Mouse (Mus musculus) liver, embryonic 13.5 days (tissue): ENCODE measurements around the gene Adprh. TPM values are rescaled to one million over a fixed set of nuclear protein-coding genes. Genes with fewer than 3 reads are reported as not detected.
A peak's percentile ranks its signal among the peaks of the same experiment; 100 is the strongest.

ENCODE experiments used
- ATAC-seq: fragments of 200-750 bp; cut with Nextera tagmentation; 2 replicates; pipeline ENCODE4 v1.8.0; 2017; ENCODE audit warnings: low read depth, mild to moderate bottlenecking, moderate number of reproducible peaks, moderate library complexity
- DNase-seq: peaks from one replicate; pipeline ENCODE4 v3.0.0; 2022
- H3K27ac ChIP-seq: fragments of 300-500 bp; sonication (generic); 2 replicates; pipeline ENCODE4 v1.5.1; 2015; ENCODE audit warnings: moderate library complexity, mild to moderate bottlenecking, inconsistent platforms
- H3K27me3 ChIP-seq: fragments of 300-500 bp; sonication (generic); 2 replicates; pipeline ENCODE4 v1.6.1; 2015; ENCODE audit warnings: mild to moderate bottlenecking, inconsistent platforms
- H3K36me3 ChIP-seq: fragments of 300-500 bp; sonication (generic); 2 replicates; pipeline ENCODE4 v1.6.1; 2015; ENCODE audit warnings: mild to moderate bottlenecking, inconsistent platforms
- H3K4me1 ChIP-seq: fragments of 300-500 bp; sonication (generic); replicated peaks from 2 replicates; pipeline ENCODE4 v1.6.1; 2015; ENCODE audit warnings: inconsistent platforms
- H3K4me2 ChIP-seq: fragments of 300-500 bp; sonication (generic); 2 replicates; pipeline ENCODE4 v1.6.1; 2015; ENCODE audit warnings: inconsistent platforms, mild to moderate bottlenecking, moderate library complexity
- H3K4me3 ChIP-seq: fragments of 300-500 bp; sonication (generic); replicated peaks from 2 replicates; pipeline ENCODE4 v1.5.1; 2015; ENCODE audit warnings: mild to moderate bottlenecking, inconsistent platforms
- H3K9ac ChIP-seq: fragments of 300-500 bp; sonication (generic); 2 replicates; pipeline ENCODE4 v1.6.1; 2015; ENCODE audit warnings: mild to moderate bottlenecking, inconsistent platforms
- H3K9me3 ChIP-seq: fragments of 300-500 bp; sonication (generic); replicated peaks from 2 replicates; pipeline ENCODE4 v1.6.1; 2016; ENCODE audit warnings: inconsistent platforms
- WGBS: fragments of 180-500 bp; shearing (Covaris S2); methylation state at CpG from one replicate; pipeline ENCODE4 v1.1.7; 2015; ENCODE audit not compliant: insufficient replicate concordance; 5-methylcytosine and 5-hydroxymethylcytosine counted together
- polyA plus RNA-seq: library from polyadenylated mRNA; unstranded; fragments of >200 nt; fragmentation: Nextera tagmentation; extraction: Ambion mirVana; gene quantifications from 2 replicates; pipeline ENCODE4 v1.2.1, GENCODE M21; 2015

Adprh gene
- polyA plus RNA-seq, 1 experiment from 2014 or later = 38.1 TPM

DNA sequence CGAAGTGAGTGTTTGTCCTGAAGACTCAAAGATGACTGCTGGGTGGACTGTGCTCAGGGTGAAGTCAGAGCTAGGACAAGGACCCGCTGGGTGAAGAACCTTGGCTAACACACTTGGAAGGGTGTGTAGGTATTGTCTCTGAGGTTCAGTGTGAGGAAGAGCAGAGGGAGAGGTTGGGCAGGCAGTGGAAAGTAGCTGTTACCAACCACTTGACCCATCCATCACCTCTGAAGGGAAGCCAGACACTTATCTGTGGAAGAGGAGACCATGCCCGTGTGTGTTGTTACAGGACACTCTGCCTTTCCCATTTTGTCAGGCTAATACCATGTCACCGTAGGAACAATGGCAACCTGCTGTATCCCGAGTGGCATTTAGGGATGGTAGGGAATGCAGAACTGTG is 46.2 kb downstream of the Adprh start:
- peaks cover 26% of the 10 kb centered on the region for H3K4me1 ChIP-seq
- no peaks in the 10 kb centered on the region for H3K27me3 ChIP-seq
- no peak overlapping the region for H3K4me2 ChIP-seq
- DNase-seq = no peak
- H3K9ac ChIP-seq = no peak overlapping the region
- no peaks in the 10 kb centered on the region for H3K36me3 ChIP-seq
- H3K27ac ChIP-seq = 0 out of 2 replicates have a peak overlapping the region, but pooled peaks have one; percentile 14
- 0 out of 2 replicates have a peak, but pooled peaks have one; percentile 9 for ATAC-seq
- H3K9me3 ChIP-seq = no peaks in the 10 kb centered on the region
- 72% methylated on average over 5 of the region's 5 CpGs for WGBS
- H3K4me3 ChIP-seq = no peak overlapping the region

DNA sequence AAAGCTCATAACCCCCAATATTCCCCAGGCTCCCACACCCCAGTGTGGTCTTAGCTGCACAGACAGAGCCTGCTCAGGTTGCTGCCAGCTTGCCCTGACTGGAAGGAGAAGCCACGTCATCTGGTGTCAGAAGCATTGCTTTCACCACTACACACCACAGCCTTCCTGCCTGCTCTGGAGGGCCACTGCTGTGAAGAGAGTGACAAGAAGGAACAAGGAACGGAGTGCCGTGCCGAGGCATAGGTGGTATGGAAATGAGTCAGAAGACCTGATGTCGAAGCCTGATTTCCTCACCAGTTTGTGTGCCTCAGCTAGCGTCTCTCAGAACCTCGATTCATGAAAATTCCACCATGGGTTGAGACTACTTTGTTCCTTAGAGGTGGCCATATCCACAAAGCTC is 48.9 kb downstream of the Adprh start:
- peak overlapping the region; percentile 21 for H3K27ac ChIP-seq
- ATAC-seq (no peak), DNase-seq (no peak)

DNA sequence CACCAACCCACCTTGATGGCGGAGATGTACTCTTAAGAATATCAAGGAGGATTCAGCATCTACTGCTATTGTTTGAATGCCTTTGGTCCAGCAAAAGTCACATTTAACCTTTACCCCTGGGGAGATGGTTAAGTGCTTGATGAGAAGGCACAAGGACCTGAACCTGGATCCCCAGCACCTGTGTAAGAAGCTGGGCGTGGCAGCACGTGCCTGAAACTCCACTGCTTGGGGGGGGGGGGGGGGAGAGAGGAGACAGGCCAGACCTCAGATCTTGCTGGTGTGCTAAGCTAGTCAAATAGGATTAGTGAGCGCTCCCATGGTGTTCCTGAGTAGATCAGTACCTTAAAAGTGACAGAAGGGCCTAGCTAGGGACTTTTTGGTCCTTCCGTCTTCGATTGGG is 51.0 kb downstream of the Adprh start:
- H3K27ac ChIP-seq = no peak overlapping the region
- no peaks in the 10 kb centered on the region for H3K27me3 ChIP-seq
- H3K4me3 ChIP-seq = no peak overlapping the region
- no peaks in the 10 kb centered on the region for H3K36me3 ChIP-seq
- DNase-seq (no peak), ATAC-seq (no peak)
- no peaks in the 10 kb centered on the region for H3K9me3 ChIP-seq
- H3K9ac ChIP-seq = no peak overlapping the region
- no peak overlapping the region for H3K4me2 ChIP-seq
- 70% methylated on average over 6 of the region's 6 CpGs for WGBS
- peaks cover 40% of the 10 kb centered on the region for H3K4me1 ChIP-seq

More for the DNA sequence above, 48.9 kb downstream of the Adprh start:
- no peaks in the 10 kb centered on the region for H3K9me3 ChIP-seq
- H3K4me1 ChIP-seq = peaks cover 51% of the 10 kb centered on the region
- no peaks in the 10 kb centered on the region for H3K36me3 ChIP-seq
- no peak overlapping the region for H3K9ac ChIP-seq
- H3K27me3 ChIP-seq = no peaks in the 10 kb centered on the region
- WGBS = 33% methylated on average over 7 of the region's 7 CpGs
- H3K4me3 ChIP-seq = no peak overlapping the region
- no peak overlapping the region for H3K4me2 ChIP-seq

DNA sequence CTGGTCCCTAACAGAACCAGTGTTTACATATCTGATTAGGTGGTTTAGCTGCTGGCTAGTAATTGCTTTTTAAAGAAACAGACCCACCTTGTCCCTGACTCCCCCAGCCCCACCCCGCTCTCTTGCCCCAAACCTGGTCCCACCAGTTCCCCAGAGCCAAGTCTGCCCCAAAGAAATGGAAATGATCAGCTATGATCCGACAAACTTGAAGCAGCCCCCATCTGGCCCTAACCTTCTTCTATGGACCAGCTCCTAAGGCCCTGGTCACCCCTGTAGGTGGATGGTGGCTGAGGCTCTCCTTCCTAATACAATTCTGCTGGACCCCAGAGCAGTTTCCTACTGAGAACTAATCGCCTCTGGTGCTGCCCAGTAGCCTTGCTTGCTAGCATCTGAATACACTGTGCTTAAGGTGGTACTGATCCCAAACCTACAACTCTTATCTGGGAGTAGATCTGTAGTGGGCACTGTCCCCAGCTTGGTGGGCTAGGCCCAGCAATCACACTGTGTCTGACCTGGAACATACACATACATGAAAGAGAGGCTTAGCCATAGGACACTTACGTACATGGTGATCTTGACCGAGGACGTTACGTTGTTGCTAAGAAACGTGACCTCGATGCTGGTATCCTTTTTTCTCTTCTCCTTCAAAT is 52.1 kb downstream of the Adprh start:
- Histone ChIP-seq H3K4me3 (no peak overlapping the region; the same call in 1 of the 2 replicates), H3K36me3 (no peaks in the 10 kb centered on the region), H3K9me3 (no peaks in the 10 kb centered on the region), H3K27ac (peak overlapping the region; percentile 65; the same call in 1 of the 2 replicates), H3K27me3 (no peaks in the 10 kb centered on the region), H3K4me2 (peak overlapping the region; percentile 51), H3K9ac (peak overlapping the region; percentile 41; the same call in 1 of the 2 replicates), H3K4me1 (peaks cover 43% of the 10 kb centered on the region)
- DNase-seq = no peak
- 74% methylated on average over 9 of the region's 9 CpGs for WGBS
- ATAC-seq = 0 out of 2 replicates have a peak, but pooled peaks have one; percentile 6

DNA sequence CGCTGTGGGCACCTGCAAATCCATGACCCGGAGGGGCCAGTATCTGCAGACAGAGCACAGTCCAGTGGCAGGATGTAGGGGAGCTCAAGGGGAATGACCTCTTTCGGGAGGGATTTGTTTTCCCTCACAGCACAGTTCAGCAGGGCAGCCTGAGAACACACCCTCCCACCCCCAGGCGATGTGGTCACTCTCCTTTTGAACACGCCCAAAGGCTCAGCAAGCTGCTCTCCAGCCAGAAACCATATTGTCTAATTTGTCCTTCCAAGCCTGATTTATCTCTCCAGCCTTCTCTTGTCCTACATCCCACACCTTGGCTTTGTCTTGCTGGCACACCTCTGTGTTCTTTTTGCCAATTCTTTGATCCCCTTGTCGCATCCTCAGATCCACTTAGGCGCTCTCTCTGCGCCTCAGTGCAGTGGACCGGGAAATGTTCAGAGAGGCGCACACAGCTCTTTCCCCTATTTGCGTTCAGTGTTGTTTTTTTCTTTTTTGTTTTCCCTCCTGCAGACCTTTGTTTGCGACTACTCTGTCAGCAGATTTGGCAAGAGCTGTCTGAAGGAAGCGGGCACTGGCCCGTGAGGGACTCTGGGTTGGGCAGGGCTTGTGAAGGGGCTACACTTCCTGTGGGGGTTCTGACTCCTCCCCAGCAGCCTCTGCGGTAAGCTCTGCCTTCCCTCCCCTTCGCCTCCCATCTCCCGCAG is 52.8 kb downstream of the Adprh start:
- H3K36me3 ChIP-seq = no peaks in the 10 kb centered on the region
- no peaks in the 10 kb centered on the region for H3K9me3 ChIP-seq
- DNase-seq (no peak), ATAC-seq (peak; percentile 81)
- H3K4me1 ChIP-seq = peaks cover 49% of the 10 kb centered on the region
- 14% methylated on average over 17 of the region's 17 CpGs for WGBS
- H3K27ac ChIP-seq = peak overlapping the region; percentile 71
- no peaks in the 10 kb centered on the region for H3K27me3 ChIP-seq
- H3K9ac ChIP-seq = peak overlapping the region; percentile 41; the same call in 1 of the 2 replicates
- H3K4me3 ChIP-seq = no peak overlapping the region; the same call in 1 of the 2 replicates
- peak overlapping the region; percentile 51 for H3K4me2 ChIP-seq

DNA sequence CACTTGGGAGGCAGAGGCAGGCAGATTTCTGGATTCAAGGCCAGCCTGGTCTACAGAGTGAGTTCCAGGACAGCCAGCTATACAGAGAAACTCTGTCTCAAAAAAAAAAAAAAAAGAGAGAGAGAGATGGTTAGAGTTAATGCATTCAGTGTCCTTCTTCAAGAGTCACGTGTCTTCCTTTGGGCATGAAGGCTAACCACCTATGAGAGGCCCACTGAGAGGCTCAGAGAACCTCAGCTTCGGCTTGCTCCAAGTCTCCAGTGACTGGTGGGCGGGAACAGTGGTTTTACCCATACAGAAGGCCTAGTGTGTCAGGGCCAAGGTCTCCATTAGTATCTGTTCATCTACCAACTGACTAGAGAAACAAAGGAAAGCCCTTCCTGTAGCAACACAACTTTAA is 53.4 kb downstream of the Adprh start:
- peak; percentile 35; the same call in 1 of the 2 replicates for ATAC-seq
- 28% methylated on average over 3 of the region's 3 CpGs for WGBS
- DNase-seq = no peak
- no peak overlapping the region for H3K4me3 ChIP-seq
- H3K9me3 ChIP-seq = no peaks in the 10 kb centered on the region
- H3K4me2 ChIP-seq = peak overlapping the region; percentile 51; the same call in 1 of the 2 replicates
- H3K4me1 ChIP-seq = peaks cover 55% of the 10 kb centered on the region
- H3K27me3 ChIP-seq = no peaks in the 10 kb centered on the region
- peak overlapping the region; percentile 41; the same call in 1 of the 2 replicates for H3K9ac ChIP-seq
- H3K27ac ChIP-seq = peak overlapping the region; percentile 71
- no peaks in the 10 kb centered on the region for H3K36me3 ChIP-seq

DNA sequence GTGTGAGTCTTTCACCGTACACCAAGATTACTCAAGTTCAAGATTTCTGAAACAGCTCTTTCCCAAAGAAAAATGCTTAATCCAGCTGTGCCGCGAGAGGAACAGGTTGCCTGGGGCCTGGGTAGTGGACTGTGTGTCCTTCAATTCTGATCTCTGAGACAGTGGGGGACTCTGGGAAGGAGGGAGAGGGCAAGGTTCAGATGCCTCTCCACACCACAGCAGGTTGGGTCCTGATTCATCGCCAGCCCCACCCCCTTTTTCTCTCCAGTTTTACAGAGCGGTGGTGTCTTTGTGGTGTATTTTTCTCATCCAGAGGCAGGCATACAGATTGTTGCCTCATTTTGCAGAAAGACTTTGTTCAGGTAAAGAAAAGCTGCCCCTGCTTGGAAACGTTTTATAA is 54.2 kb downstream of the Adprh start:
- Histone ChIP-seq H3K4me2 (no peak overlapping the region), H3K27ac (no peak overlapping the region), H3K36me3 (no peaks in the 10 kb centered on the region), H3K9me3 (no peaks in the 10 kb centered on the region), H3K9ac (no peak overlapping the region), H3K4me1 (peaks cover 53% of the 10 kb centered on the region), H3K27me3 (no peaks in the 10 kb centered on the region), H3K4me3 (no peak overlapping the region)
- no peak for DNase-seq
- 76% methylated on average over 6 of the region's 6 CpGs for WGBS
- ATAC-seq = no peak

DNA sequence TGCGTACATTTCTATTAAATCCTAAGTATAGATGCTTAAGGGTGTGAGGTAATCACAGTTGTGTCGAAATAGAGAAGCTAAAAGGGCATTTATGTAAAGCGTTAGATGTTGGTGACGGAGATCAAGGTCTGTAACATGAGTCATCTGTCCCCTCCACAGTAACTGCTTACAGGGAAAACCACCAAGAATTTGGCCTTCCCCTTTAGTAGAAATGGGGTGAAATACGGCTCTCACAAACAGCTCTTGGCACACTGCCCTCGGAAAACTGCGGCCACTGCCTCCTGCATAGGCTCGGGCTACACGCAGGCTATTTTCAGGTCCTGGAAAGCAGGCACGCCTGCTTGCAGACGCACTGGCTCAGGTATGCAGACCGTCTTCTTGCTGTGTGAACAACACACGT is 56.3 kb downstream of the Adprh start:
- no peak overlapping the region for H3K27ac ChIP-seq
- no peak overlapping the region for H3K4me3 ChIP-seq
- no peak overlapping the region for H3K9ac ChIP-seq
- no peak for DNase-seq
- peaks cover 55% of the 10 kb centered on the region for H3K4me1 ChIP-seq
- no peak overlapping the region for H3K4me2 ChIP-seq
- 50% methylated on average over 13 of the region's 13 CpGs for WGBS
- no peak for ATAC-seq
- H3K27me3 ChIP-seq = no peaks in the 10 kb centered on the region
- H3K9me3 ChIP-seq = no peaks in the 10 kb centered on the region
- no peaks in the 10 kb centered on the region for H3K36me3 ChIP-seq

DNA sequence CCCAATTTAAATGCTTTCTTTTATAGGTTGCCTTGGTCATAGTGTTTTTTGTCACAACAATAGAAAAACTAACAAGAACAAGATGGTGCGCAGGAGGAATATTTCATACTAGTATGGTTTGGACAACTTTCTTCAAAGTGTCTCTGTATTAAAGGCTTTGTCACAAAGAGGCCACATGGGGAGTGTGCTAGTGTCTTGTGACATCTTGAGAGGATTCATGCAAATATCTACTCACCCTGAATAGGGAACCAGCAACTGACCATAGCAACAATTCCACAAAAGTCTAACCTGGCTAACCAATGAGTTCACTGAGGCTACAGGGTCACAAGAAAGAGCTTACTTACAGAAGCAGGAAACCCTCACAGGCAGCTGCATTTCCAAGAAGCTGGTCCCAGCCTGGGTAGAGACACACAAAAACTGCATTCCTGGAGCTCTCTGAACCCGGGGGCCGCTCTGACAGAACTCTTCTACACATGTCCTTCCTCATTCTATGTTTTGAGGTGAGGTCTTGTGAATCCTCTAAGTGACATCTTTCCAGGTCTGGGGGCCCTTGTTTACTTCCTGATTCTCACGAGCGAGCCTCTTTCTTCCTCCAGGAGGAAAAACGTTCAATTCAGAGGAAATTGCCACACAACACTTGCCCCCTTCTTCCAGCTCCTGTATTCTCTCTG is 57.3 kb downstream of the Adprh start:
- Histone ChIP-seq H3K9me3 (no peaks in the 10 kb centered on the region), H3K4me1 (peaks cover 45% of the 10 kb centered on the region), H3K36me3 (no peaks in the 10 kb centered on the region), H3K9ac (no peak overlapping the region), H3K4me2 (no peak overlapping the region), H3K4me3 (no peak overlapping the region), H3K27ac (no peak overlapping the region), H3K27me3 (no peaks in the 10 kb centered on the region)
- WGBS = 38% methylated on average over 6 of the region's 6 CpGs
- ATAC-seq (no peak), DNase-seq (no peak)

DNA sequence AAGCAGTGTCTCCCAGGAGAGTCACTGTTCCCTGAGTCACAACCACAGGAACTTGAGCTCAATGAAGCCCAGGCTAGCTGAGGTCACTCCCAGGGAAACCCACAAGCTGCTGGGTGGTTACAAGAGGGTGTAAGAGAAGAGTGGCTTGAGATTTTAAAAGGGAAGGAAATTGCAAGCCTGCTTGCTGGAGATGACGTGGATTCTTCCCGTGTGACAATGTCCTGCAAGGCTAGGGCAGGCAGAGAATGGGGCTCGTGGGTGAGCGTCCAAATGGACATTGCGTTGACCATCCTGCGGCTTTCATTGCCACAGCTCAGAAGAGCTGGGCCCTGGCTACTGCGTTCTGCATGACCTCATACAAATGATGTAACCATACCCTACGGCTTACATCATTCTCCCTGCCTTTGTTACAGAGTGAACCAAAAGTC is 58.3 kb downstream of the Adprh start:
- H3K4me2 ChIP-seq = no peak overlapping the region
- H3K27me3 ChIP-seq = no peaks in the 10 kb centered on the region
- WGBS = 52% methylated on average over 8 of the region's 8 CpGs
- H3K36me3 ChIP-seq = no peaks in the 10 kb centered on the region
- no peak overlapping the region for H3K4me3 ChIP-seq
- H3K9ac ChIP-seq = no peak overlapping the region
- H3K9me3 ChIP-seq = no peaks in the 10 kb centered on the region
- ATAC-seq (no peak), DNase-seq (no peak)
- H3K4me1 ChIP-seq = peaks cover 35% of the 10 kb centered on the region
- no peak overlapping the region for H3K27ac ChIP-seq
